Mouse (Mus musculus) induced T-regulatory cell, adult 2 months (primary cell): ENCODE data around the gene Gm43302.
A peak's percentile ranks its signal among the peaks of the same experiment; 100 is the strongest.
"Not testable (repeated sequence)": the region's sequence is repeated elsewhere in the genome, so short reads cannot be mapped to it uniquely, and the experiment has no call there.

Experiments
- DNase-seq: peaks from one replicate; pipeline ENCODE4 v3.0.0-alpha.2; 2012; ENCODE audit warnings: low read depth

The Gm43302 gene

GRCm38 (mm10) chr5:105197915-105198560 is 95.5 kb downstream of the Gm43302 start:
- peak; percentile 32 for DNase-seq

DNA sequence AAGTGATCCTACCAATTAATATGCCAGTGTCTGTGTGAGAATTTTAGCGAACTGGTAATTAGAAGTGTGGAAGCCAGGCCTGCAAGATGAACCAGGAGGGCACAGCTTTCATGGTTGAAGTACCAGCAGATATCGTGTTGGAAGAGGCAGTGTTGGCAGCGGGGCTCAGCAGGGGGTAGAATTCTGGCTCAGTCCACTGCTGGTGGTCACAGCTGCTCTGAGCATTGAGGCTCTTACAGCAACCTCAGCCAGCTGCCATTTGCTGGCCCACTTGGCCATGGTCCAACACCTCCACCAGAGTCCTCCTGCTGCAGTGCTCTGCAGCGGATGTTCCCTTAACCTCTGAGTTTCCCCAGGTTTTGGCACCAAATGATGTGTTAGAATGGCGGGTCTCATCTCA is 97.2 kb downstream of the Gm43302 start:
- not testable (repeated sequence) for DNase-seq

DNA sequence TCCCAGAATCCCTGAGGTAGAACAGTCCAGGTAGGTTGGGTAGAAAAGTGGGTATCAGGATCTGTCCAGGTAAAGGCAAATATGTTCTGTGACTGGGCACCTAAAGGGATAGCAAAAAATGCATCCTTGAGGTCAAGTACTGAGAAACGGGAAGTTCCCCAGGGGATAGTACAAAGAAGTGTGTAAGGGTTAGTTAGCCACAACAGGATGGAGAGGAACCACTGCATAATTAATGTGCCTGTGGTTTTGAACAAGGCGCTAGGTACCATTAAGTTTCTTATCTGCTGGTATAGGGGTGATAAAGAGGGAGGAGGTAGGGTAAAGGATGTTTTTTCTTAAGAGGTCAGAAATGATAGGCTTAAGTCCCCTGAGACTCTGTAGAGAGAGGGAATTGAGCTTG is 101.0 kb downstream of the Gm43302 start:
- DNase-seq = peak; percentile 23

DNA sequence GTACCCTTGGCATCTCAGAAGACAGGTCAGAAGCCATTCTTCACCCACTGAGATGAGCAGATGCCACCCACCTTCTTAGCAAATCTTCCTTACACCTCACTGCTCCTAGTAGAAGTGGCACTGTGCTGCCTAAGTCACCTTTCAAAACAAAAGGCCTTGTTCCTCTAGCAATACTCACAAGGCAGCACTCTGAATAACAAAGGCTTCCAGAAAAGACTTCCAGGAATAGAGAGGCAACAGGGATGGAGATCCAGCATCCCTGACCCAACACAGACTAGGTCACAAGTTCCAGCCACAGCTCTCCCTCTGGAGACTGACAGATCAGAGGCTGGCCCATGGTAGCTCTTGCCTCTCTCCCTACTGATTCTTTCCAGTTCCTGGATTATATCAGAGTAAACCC is 112.0 kb downstream of the Gm43302 start:
- DNase-seq = no peak
